Mouse (Mus musculus): Measurements from ENCODE around the gene Fgd6. TPM values are rescaled to one million over a fixed set of nuclear protein-coding genes. Genes with fewer than 3 reads are reported as not detected.
A peak's percentile ranks its signal among the peaks of the same experiment; 100 is the strongest.

Fgd6 gene
- polyA plus RNA-seq, 1 experiment, result 3.7 TPM

- Histone ChIP-seq H3K27me3 (ENCODE audit: control insufficient read depth, insufficient read depth, low read length) (no peaks in the 10 kb centered on the region), H3K27ac (ENCODE audit: insufficient read depth, low read depth, low read length) (no peak overlapping the region), H3K4me1 (ENCODE audit: control insufficient read depth, insufficient read depth, insufficient read length, low read length) (peaks cover 3% of the 10 kb centered on the region), H3K36me3 (ENCODE audit: control insufficient read depth, insufficient read depth, low read length) (peaks cover 5% of the 10 kb centered on the region), H3K4me3 (ENCODE audit: low read depth, low read length) (no peak overlapping the region)
- TF ChIP-seq CTCF (IDR thresholded peaks at IDR 0.05; ENCODE audit: extremely low read depth, insufficient read length, insufficient replicate concordance, low read depth, low read length) (no peak), POLR2A (IDR thresholded peaks at IDR 0.05; ENCODE audit: low read depth, low read length) (no peak)
- WGBS, result 90% methylated on average over 7 of the region's 7 CpGs
These were observed 97.9 kb downstream of the Fgd6 start for GRCm38 (mm10) chr10:94133674-94134073.

DNA sequence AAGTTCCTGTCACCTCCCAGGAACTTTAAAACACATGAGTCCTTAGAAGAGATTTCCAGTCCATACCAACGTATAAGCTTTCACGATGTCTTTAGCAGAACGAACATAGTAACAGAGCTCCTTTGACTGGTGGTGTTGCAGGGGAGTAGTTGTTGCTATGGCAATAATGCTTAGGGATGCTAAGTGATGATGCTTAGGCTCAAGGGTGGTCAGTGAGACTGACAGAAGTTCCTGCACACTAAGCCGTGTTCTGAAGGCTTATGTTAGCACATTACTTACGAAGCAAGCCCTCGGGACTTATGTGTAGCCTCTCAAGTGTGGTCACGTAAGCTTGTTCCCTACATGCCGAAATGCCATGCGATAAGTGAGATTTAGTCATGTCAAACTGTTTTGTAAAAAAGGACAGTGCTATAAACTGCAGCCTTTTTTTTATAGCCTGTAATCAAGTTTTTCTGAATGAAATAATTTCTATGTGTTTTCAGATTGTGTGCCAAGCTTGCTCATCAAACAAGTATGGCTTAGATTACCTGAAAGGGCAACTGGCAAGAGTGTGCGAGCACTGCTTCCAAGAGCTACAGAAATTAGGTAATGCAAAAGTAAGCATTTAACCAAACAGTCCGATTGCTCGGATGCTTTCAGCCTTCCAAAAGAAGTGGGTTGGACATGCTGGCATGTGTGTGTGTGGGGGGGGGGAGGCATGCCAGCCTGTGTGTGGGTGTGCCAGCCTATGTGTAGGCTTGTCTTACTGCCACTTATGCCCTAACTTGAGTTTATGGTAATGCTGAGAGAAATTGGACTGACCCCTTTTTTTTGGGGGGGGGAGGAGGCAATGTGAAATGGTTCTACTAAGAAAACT lies 99.0 kb downstream of the Fgd6 start:
- WGBS, result 93% methylated on average over 12 of the region's 12 CpGs
- Histone ChIP-seq H3K4me1 (ENCODE audit: control insufficient read depth, insufficient read depth, insufficient read length, low read length) (peaks cover 3% of the 10 kb centered on the region), H3K27me3 (ENCODE audit: control insufficient read depth, insufficient read depth, low read length) (no peaks in the 10 kb centered on the region), H3K4me3 (ENCODE audit: low read depth, low read length) (no peak overlapping the region), H3K36me3 (ENCODE audit: control insufficient read depth, insufficient read depth, low read length) (peaks cover 6% of the 10 kb centered on the region), H3K27ac (ENCODE audit: insufficient read depth, low read depth, low read length) (no peak overlapping the region)
- TF ChIP-seq CTCF (IDR thresholded peaks at IDR 0.05; ENCODE audit: extremely low read depth, insufficient read length, insufficient replicate concordance, low read depth, low read length), result no peak
- TF ChIP-seq POLR2A (IDR thresholded peaks at IDR 0.05; ENCODE audit: low read depth, low read length), result no peak

DNA sequence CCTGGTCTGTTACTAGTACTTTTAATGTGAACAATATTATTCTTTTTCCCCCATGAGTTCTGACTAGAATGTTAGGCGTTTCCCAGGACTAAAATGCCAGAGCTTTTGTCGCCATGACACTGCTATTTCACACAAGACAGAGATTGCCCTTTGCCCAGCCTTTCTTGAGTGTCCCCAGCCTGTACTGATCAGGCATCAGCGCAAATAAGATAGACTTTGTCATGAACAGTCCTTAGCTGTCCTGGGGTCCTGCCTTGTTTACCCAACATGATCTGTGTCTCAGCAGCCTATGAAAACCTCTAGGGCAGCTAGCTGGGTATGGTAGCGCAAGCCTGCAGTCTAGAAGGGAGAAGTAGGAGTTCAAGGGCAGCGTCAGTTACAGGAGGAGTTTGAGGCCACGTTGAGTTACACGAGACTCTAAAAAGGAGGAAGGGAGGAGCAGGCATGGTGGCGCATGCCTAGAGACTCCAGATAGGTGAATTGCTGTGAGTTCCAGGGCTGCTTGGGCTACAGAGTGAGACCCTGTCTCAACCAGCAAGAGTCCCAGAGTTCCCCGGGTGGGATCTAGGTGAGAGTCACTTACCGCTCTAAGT lies 103.2 kb downstream of the Fgd6 start:
- H3K4me3 ChIP-seq (ENCODE audit: low read depth, low read length), result no peak overlapping the region
- H3K36me3 ChIP-seq (ENCODE audit: control insufficient read depth, insufficient read depth, low read length), result peaks cover 5% of the 10 kb centered on the region
- peaks cover 3% of the 10 kb centered on the region for H3K4me1 ChIP-seq (ENCODE audit: control insufficient read depth, insufficient read depth, insufficient read length, low read length)
- WGBS, result 86% methylated on average over 10 of the region's 10 CpGs
- H3K27me3 ChIP-seq (ENCODE audit: control insufficient read depth, insufficient read depth, low read length), result no peaks in the 10 kb centered on the region
- TF ChIP-seq CTCF (IDR thresholded peaks at IDR 0.05; ENCODE audit: extremely low read depth, insufficient read length, insufficient replicate concordance, low read depth, low read length) (no peak), POLR2A (IDR thresholded peaks at IDR 0.05; ENCODE audit: low read depth, low read length) (no peak)
- H3K27ac ChIP-seq (ENCODE audit: insufficient read depth, low read depth, low read length), result no peak overlapping the region

DNA sequence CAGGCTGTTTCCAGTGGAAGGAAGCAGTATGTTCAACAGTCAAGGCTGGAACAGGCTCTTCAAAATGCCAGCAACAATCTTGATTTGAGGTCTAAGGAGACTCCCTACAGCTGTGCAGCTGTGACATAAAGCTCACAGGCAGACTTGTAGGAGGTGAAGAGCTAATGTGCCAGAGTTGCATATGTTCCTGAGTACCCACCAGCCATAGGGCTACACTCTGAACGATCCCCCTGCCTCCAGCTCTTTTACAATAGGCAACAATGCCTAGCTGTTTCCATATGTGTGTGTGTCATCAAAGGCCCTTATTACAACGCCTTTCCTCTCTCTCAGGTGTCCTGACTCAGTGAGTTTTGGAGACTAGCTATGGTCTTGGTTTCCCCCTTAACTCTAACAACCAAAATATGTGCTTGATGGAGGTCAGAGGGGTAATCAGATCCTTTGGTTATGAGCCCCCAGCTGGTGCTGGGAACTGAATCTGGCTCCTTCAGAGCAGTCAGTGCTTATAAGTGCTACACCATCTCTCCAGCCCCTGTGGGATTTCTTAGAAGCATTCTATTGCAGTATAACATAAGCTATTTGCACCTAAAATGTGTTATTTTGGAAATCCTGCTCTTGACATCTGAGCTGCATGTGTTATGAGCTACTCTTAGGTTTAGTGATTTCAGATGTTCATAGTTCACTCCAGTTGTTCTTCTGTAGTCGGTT lies 104.6 kb downstream of the Fgd6 start:
- TF ChIP-seq POLR2A (IDR thresholded peaks at IDR 0.05; ENCODE audit: low read depth, low read length), result no peak
- TF ChIP-seq CTCF (IDR thresholded peaks at IDR 0.05; ENCODE audit: extremely low read depth, insufficient read length, insufficient replicate concordance, low read depth, low read length), result no peak
- Histone ChIP-seq H3K4me1 (ENCODE audit: control insufficient read depth, insufficient read depth, insufficient read length, low read length) (peaks cover 3% of the 10 kb centered on the region), H3K4me3 (ENCODE audit: low read depth, low read length) (no peak overlapping the region), H3K27me3 (ENCODE audit: control insufficient read depth, insufficient read depth, low read length) (no peaks in the 10 kb centered on the region), H3K27ac (ENCODE audit: insufficient read depth, low read depth, low read length) (no peak overlapping the region), H3K36me3 (ENCODE audit: control insufficient read depth, insufficient read depth, low read length) (peaks cover 5% of the 10 kb centered on the region)
- 87% methylated on average over 3 of the region's 3 CpGs for WGBS

DNA sequence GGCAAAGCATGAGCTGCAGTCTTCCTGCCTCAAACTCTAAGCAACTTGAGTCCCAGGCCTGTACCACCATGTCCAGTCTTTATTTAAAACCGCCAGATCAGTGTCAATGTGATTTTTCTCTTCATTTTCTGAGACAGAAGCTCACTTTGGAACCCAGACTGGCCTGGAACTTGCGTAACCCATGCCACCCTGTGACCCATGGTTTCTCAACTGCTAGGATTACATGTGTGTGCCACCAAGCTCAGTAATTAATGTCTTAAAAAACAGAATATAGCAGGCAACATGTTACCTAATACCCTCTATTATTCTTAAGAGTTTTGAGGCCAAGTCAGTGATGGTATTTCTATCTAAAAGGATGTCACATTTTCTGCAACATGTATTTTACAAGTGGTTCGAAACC lies 106.6 kb downstream of the Fgd6 start:
- Histone ChIP-seq H3K4me3 (ENCODE audit: low read depth, low read length) (no peak overlapping the region), H3K4me1 (ENCODE audit: control insufficient read depth, insufficient read depth, insufficient read length, low read length) (peaks cover 5% of the 10 kb centered on the region), H3K27ac (ENCODE audit: insufficient read depth, low read depth, low read length) (no peak overlapping the region), H3K27me3 (ENCODE audit: control insufficient read depth, insufficient read depth, low read length) (no peaks in the 10 kb centered on the region), H3K36me3 (ENCODE audit: control insufficient read depth, insufficient read depth, low read length) (peaks cover 3% of the 10 kb centered on the region)
- WGBS, result 94% methylated on average over 3 of the region's 3 CpGs
- TF ChIP-seq CTCF (IDR thresholded peaks at IDR 0.05; ENCODE audit: extremely low read depth, insufficient read length, insufficient replicate concordance, low read depth, low read length) (no peak), POLR2A (IDR thresholded peaks at IDR 0.05; ENCODE audit: low read depth, low read length) (no peak)

GRCm38 (mm10) chr10:94144581-94144980 lies 108.8 kb downstream of the Fgd6 start:
- WGBS, result 75% methylated on average over 5 of the region's 5 CpGs
- Histone ChIP-seq H3K27me3 (ENCODE audit: control insufficient read depth, insufficient read depth, low read length) (no peaks in the 10 kb centered on the region), H3K27ac (ENCODE audit: insufficient read depth, low read depth, low read length) (no peak overlapping the region), H3K4me3 (ENCODE audit: low read depth, low read length) (no peak overlapping the region), H3K36me3 (ENCODE audit: control insufficient read depth, insufficient read depth, low read length) (no peaks in the 10 kb centered on the region; the same call in none of the 2 replicates), H3K4me1 (ENCODE audit: control insufficient read depth, insufficient read depth, insufficient read length, low read length) (peaks cover 9% of the 10 kb centered on the region)
- TF ChIP-seq POLR2A (IDR thresholded peaks at IDR 0.05; ENCODE audit: low read depth, low read length) (no peak), CTCF (IDR thresholded peaks at IDR 0.05; ENCODE audit: extremely low read depth, insufficient read length, insufficient replicate concordance, low read depth, low read length) (no peak)

DNA sequence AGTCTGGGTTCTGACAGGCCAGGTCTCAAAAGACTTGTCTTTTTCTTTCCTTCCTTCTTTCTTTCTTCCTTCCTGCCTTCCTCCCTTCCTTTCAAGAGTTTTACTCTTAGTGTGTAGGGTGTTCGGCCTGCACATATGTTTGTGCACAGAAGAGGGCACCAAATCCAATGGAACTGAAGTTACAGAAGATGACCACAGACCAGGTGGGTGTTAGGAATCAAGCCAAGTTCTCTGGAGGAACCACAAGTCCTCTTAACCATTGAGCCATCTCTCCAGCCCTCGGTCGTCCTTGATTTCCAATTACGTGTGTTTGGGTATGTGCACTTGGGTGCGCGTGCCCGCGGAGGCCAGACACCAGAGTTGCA lies 111.6 kb downstream of the Fgd6 start:
- TF ChIP-seq POLR2A (IDR thresholded peaks at IDR 0.05; ENCODE audit: low read depth, low read length) (no peak), CTCF (IDR thresholded peaks at IDR 0.05; ENCODE audit: extremely low read depth, insufficient read length, insufficient replicate concordance, low read depth, low read length) (no peak)
- no peaks in the 10 kb centered on the region for H3K27me3 ChIP-seq (ENCODE audit: control insufficient read depth, insufficient read depth, low read length)

More for the DNA sequence above, 111.6 kb downstream of the Fgd6 start:
- peaks cover 9% of the 10 kb centered on the region for H3K4me1 ChIP-seq (ENCODE audit: control insufficient read depth, insufficient read depth, insufficient read length, low read length)
- 5% methylated on average over 8 of the region's 8 CpGs for WGBS
- H3K4me3 ChIP-seq (ENCODE audit: low read depth, low read length), result peak overlapping the region; percentile 84
- no peaks in the 10 kb centered on the region for H3K36me3 ChIP-seq (ENCODE audit: control insufficient read depth, insufficient read depth, low read length)
- H3K27ac ChIP-seq (ENCODE audit: insufficient read depth, low read depth, low read length), result peak overlapping the region; percentile 89
